Mouse (Mus musculus): ENCODE data around the gene Ptprt.
A peak's percentile ranks its signal among the peaks of the same experiment; 100 is the strongest.

The Ptprt gene

GRCm38 (mm10) chr2:162581651-162582050, 79.3 kb downstream of the Ptprt start:
- no peak for DNase-seq (ENCODE audit: inconsistent ontology term)

DNA sequence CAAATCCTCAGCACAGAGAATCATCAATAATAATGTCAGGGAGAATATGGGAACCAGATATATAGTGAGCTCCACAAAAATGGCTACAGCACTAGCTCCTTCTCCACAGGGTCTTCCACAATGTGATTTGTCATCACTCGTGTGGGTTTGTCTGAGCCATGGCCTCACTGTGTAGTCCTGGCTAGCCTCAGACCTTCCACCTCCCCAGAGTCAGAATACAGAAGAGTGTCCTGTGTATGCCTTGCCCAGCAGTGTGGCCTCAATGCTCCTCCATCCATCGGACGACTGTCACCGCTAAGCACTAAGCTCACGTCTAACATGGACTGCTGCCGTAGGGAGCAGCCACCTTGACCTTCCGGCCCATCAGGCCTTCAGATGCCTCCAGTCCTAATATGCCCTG, 83.1 kb downstream of the Ptprt start:
- no peak for DNase-seq (ENCODE audit: inconsistent ontology term)

GRCm38 (mm10) chr2:162572851-162573250, 88.1 kb downstream of the Ptprt start:
- DNase-seq (ENCODE audit: inconsistent ontology term) = no peak

DNA sequence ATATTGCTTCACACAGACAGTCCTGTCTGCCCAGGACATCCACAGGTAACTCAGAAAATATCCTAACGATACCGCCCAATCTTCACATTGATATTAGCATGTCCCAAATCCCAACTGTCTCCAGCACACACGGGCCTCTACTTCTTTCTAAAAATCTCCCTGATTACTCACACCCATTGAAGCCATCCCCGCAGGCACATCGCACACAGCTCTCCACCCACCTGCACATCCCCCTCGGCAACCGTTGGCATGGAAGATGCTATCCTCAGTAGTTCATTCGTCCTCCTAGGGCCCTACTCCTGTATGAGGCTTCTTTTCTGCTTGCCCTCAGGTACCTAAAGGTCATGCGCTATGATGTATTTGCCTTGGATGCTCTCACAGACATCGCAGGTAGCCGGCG, 89.9 kb downstream of the Ptprt start:
- no peak for DNase-seq (ENCODE audit: inconsistent ontology term)

DNA sequence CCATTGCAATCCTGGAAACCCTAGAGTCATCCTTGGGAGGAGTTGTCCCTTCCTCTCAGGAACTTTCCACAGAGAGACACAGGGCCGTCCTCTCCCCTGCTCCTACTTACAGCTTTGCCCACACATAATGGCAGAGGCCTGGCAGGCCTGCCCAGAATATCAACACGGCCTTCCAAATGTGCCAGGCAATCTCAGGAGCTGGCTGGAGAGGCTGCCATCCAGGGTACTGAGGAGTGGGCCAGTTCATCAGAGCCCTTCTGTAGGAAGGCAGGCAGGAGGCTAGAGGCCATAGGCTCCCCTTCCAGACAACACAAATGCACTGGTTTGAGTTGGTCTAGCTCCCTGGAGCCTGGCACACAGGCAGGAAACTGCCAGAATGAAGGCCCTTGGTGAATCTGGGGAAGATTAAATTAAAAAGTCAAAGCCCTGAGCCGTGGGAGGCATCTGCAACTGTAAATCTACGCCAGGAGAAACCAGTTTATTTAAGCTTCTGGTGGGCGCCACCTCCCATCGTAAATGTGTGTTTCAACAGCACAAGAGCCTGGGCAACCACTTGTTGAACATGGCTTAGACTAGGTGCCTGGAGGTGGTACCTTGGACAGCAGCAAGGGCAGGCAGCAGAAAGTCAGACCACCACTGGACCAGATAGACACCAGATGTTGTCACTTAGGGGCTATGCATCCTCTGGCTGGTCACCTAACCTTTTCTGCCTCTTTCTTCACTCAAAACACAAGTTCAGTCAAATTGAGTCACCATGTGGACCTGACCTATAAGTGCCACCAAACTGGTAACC, 92.4 kb downstream of the Ptprt start:
- DNase-seq (ENCODE audit: inconsistent ontology term) = no peak

- peak; percentile 59 for DNase-seq (ENCODE audit: inconsistent ontology term)
These were observed 112.6 kb downstream of the Ptprt start for GRCm38 (mm10) chr2:162548312-162548711.

DNA sequence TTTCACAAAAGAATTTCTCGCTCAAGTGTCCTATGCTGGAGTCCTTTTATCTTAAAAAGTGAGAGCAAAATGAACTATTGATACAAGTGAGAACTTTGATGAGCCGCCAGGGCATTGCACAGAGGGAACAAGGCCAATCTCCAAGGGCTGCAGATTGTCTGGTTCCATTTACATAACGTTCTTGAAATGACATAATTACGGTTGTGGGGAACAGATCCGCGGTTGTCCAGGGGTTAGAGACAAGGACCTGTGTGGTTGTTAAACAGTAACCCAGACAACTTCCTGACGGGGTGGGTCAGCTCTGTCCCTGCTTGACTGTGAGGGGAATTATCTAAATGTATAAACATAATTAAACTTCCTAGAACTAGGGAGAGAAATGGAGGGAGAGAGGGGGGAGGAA, 129.3 kb downstream of the Ptprt start:
- DNase-seq (ENCODE audit: inconsistent ontology term) = peak; percentile 68

DNA sequence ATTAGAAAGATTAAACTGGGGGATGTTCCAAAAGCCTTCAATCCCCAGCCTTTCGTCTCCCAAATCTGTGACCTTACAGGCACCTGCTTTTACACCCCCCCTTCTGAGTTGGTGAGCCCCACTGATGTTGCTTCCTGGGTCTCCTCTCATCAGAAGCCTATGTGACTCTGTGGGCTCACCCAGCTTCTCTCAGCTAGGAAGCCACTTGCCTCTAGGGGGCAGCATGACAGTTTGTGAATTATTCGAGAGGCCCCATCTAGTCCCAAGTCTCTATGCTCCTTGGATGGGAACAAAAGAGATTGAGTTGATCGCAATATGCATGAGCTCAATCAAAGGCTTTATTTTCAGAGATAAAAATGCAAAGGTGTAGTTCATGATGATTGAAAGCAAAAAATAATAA, 132.0 kb downstream of the Ptprt start:
- DNase-seq (ENCODE audit: inconsistent ontology term) = no peak

DNA sequence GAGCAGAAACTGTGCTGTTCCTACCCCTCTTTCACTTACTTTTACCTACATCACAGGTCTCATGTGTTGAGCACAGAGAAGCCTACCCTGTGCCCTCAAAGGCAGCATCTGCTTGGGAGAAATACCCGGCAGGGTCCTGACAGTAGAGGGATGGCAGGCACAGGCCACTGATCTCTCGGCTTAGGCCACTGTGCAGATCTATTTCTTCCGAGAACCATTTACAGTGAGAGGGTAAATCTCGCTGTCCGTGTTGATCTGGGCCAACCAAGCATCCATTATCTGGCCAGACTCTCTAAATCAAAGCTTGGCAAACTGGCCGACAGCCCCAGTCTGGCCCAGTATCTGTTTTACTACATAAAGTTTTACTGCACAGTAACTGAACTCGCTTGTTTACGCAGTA, 145.0 kb downstream of the Ptprt start:
- no peak for DNase-seq (ENCODE audit: inconsistent ontology term)

DNA sequence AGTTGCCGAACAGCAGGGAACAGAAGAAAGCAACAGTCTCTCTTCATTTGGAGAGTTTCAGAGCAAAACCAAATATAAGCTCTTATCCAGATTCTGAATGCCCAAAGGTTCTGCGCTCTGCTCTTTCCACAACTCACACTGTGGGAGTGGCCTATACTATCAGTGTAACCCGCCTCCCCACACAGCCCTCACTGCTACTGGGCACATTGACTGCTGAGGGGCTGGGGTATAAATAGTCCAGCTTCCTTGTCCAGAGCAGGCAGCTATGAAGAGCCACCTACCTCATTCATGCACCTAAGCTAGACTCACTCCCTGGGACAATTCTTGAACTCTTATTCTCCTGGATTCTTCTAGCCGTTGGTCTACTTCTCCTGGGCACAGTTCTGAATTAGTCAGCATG, 147.9 kb downstream of the Ptprt start:
- DNase-seq (ENCODE audit: inconsistent ontology term) = no peak

DNA sequence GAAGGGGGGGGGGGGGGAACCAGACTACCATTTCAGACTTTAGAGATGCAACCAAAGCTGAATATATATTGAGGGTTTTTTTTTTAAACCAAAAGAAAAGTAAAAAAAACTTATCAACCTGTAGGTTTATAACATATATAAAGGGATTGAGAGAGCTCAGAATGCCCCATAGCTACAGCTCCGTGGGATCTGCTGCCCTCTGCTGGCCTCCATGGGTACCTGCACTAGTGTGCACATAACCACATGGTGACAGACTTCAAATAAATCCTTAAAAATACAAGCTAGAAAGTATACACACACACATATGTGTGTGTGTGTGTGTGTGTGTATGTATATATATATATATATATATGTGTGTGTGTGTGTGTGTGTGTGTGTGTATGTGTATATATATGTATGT, 148.9 kb downstream of the Ptprt start:
- no peak for DNase-seq (ENCODE audit: inconsistent ontology term)

GRCm38 (mm10) chr2:162509016-162509415, 151.9 kb downstream of the Ptprt start:
- no peak for DNase-seq (ENCODE audit: inconsistent ontology term)

DNA sequence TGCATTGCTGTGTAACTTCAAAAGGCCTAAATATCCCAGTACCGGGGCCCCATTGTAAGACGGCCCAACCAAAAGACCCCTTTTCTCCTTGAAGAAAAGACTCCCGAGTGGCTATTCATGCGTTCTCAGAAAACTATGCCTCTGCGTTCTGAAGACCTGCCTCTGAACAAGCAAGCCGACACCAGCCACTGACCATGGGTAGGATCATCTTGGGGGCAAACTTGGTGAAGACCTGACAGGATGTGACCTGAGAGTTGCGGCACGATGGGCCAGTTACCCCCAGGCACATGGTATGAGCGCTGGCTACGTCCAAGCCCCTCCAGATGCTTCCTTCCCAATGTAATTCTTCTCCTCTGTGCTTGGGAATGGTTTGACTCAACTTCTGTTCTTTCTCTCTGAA, 153.3 kb downstream of the Ptprt start:
- DNase-seq (ENCODE audit: inconsistent ontology term) = no peak

DNA sequence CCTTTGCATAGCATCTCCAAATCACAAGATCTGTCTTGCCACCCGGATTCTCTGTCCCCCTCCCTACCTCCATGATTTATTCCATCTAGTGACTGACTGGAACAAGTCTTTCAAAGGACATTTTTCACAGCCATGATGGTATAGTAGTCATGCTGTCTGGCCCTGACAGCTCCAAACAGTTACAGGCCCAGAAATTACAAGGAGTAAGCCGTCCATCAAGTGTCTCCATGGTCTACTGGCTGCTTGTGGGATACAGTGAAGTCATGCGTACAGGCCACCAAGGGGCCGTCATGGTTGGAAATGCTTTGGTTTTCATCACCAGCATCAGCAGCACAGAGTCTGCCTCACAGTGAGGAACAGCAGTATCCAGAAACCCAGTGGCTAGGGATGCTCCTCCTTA, 156.1 kb downstream of the Ptprt start:
- no peak for DNase-seq (ENCODE audit: inconsistent ontology term)

DNA sequence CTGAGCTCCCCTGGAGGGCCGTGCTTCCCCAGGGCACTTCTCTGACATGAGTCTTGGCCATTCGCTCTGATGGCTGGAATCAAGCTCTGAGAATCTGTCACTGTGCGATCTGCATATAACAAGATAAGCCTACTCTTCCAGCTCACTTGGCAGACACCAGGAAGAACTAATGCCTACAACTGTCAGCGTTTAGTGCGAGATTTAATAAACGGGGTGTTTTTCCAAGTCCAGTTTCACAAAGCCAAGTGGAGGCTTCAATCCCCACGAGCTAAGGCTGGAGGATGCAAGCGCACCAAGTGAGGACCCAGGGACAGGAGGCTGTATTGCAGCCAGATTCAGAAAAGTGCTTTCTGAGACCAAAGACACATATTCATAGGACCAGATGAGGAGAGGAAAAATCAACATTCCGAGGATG, 161.4 kb downstream of the Ptprt start:
- DNase-seq (ENCODE audit: inconsistent ontology term) = no peak

- peak; percentile 35 for DNase-seq (ENCODE audit: inconsistent ontology term)
These were observed 162.8 kb downstream of the Ptprt start for GRCm38 (mm10) chr2:162498191-162498590.

DNA sequence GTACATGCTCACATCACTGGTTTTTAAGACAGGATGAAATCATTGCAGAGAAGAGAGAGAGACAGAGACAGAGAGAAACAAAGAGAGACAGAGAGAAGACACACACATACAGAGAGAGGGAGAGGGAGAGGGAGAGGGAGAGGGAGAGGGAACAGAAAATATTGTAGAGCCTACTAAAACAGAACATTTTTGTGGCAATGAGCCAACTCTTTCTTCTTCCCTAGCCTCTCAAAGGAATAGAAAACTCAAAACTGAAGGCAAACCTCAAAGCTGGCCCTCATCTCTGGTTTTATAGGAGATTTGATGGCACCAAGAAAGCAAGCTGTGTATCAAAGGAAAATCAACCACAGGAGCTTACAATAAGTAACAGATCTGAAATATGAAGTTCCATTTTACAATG, 176.9 kb downstream of the Ptprt start:
- no peak for DNase-seq (ENCODE audit: inconsistent ontology term)

DNA sequence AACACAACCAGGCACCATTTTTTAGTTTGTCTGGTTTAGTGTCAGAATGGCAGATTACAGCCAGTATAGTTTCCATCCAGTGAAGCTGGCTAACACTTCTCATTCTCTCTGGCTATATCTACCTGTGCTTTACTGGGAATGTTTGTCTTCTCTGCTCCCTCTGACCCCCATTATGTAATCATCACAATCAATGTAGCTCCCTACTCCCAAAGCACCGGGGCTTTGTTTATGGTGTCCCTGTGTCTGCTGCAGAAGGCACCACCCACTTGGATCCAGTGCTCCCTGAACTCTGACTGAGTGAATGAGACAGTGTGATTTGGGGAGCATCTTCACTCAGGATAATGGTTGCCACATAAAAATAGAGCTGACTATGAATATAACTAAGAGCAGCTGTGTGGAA, 217.8 kb downstream of the Ptprt start:
- no peak for DNase-seq (ENCODE audit: inconsistent ontology term)

DNA sequence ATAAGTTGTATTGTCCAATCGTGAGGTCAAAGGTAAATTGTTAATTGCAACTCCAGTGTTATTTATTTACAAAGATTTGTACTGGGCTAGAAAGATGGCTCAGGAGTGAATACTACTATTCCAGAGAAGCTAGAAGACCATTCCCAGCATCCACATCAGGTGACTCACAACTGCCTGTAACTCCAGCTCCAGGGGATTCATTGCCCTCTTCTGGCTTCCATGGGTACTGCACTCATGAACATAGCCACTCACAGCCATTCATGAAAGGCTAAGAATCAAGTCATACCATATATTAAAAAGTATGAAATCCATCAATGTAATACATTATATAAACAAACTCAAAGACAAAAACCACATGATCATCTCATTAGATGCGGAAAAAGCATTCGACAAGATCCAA, 224.3 kb downstream of the Ptprt start:
- no peak for DNase-seq (ENCODE audit: inconsistent ontology term)

- peak; percentile 50 for DNase-seq (ENCODE audit: inconsistent ontology term)
These were observed 230.8 kb downstream of the Ptprt start for GRCm38 (mm10) chr2:162430171-162430570.

DNA sequence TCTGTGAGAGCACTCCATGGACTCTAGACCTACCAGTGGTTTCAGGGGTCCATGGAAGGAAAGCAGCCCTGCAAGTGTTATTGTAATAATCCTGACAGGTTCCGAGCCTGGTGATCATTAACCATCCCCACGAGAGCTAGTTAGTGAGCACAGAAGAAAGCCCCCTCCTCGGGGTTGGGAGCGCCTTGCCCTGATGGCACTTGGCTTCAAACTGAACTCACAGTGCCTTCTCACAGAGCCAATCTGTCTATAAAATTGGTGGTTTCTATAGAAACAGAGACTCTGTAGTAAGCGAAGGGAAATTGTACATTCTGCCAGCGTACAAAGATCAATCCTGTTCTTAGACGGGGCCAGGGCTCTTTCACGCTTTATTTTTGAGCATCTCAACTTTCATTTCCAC, 234.8 kb downstream of the Ptprt start:
- no peak for DNase-seq (ENCODE audit: inconsistent ontology term)

- peak; percentile 62 for DNase-seq (ENCODE audit: inconsistent ontology term)
These were observed 242.8 kb downstream of the Ptprt start for GRCm38 (mm10) chr2:162418181-162418580.

- peak; percentile 100 for DNase-seq (ENCODE audit: inconsistent ontology term)
These were observed 247.7 kb downstream of the Ptprt start for GRCm38 (mm10) chr2:162413073-162413812.
